Mouse (Mus musculus) bone marrow macrophage, adult 2 months (primary cell): ENCODE results near the gene Mmp24.

ENCODE experiments used
- CTCF ChIP-seq: IDR thresholded peaks from 2 replicates; pipeline ENCODE4 v1.5.1; 2012; ENCODE audit warnings: low read depth, mild to moderate bottlenecking, low read length, moderate library complexity
- POLR2A ChIP-seq: IDR thresholded peaks from 2 replicates; pipeline ENCODE4 v1.6.1; 2012; ENCODE audit warnings: mild to moderate bottlenecking, low read depth, low read length, borderline replicate concordance

DNA sequence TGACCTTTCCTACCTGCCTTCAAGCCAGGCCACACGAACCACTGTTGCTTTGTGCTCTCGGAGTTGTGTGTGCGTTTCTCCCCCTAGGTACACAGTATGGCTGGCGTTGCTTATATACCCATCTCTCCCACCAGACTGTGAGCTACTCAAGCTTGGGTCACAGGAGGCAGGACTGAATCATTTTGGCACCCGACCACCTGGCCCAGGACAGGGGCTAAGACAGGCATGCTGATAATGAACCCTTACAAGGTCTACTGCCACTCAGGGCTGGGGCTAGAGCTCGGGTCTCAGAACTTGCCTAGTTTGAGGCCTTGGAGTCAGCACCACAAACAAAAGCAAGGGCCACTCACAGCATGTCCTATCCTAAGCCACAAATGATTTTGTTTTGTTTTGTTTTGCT is 86.4 kb downstream of the Mmp24 start:
- TF ChIP-seq CTCF (no peak), POLR2A (no peak)
